Mouse (Mus musculus) CD8-positive naive resting alpha-beta T cell, adult 2 months (primary cell): Measurements from ENCODE around the gene Lpcat1.

Experiments used
- DNase-seq, 2 experiments: peaks; one replicate each; pipeline ENCODE4 v3.0.0; 2022; ENCODE audit warnings: low read depth in 2 of 2, low spot score in 2 of 2

The Lpcat1 gene

GRCm38 (mm10) chr13:73467034-73467420 is at the start of gene Lpcat1:
Gene Lpcat1, plus strand, starts transcription at chr13:73467197.
- peak; percentile 73 to 79 for DNase-seq

DNA sequence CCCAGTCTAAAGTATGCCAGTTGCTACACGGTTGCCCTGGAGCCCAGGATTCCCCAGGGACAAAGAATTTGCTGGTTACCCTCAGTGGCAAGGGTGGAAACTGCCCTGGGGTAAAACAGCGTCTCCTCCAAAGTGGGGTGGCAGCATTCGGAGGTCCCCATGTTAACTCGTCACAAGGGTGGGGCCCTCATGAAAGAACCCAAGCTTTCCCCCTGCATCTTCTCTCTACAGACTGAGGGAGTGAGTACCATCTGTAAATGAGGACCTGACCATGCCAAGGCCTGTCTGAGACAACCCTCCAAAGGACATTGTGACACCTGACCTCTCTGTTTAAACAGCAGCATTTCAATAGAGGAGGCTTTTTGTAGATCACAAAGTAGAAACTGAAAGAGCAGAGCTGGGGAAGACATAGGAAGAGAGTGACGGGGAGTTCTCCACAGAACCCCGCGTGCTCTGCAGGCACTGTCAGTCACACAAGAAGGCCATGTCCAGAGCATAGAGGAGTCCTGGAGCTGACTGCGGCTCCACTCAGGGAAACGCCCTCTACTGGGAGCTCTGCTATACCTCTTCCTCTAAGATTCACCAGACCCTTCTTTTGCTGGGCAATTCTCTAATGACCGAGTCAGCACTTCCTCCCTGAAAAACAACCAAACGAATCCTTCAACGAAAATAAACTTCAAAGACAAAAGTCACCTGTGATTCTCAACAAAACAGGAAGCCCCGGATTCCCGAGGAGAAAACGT is 49.3 kb upstream of the Lpcat1 start:
- DNase-seq = no peak

DNA sequence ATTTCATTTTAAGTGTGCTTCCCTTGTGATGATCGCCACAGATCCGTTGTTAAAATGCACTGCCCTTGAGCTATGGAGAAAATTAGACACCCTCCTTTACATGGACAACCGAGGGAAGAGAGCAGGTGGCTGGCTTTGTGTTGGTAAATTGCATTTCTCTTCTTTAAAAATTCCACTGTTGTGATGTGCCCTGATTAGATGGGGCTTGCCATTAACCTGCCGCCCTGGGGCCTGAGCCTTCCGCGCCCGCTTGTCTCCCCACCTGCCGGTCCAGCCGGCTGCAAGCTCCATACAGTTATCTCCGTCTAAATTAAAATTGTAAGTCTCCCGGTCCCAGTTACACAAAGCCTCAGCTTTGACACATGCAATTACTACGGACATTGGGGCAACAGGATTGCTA is 48.7 kb upstream of the Lpcat1 start:
- DNase-seq = no peak

- no peak for DNase-seq
Observed at GRCm38 (mm10) chr13:73419244-73419643, 47.8 kb upstream of the Lpcat1 start.

DNA sequence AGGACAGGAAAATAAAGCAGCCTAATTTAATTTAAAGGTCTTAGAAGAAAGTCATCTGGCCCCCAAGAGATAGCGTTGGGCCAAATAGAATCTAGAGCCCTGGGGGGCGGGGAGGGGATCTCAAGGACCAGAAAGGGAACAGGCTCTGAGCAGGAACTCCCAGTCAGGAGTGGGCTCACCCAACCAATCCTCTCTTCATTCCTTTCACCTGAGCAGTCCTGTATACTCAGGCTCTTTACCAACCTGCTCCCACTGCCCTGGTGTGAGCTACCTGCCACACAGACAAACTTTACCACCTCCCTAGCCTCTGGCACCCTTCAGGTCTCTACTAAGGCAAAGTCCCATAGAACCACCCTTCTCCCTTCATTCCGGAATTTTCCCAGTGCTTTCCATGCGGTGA is 44.0 kb upstream of the Lpcat1 start:
- DNase-seq = no peak

GRCm38 (mm10) chr13:73425035-73425434 is 42.0 kb upstream of the Lpcat1 start:
- no peak for DNase-seq

DNA sequence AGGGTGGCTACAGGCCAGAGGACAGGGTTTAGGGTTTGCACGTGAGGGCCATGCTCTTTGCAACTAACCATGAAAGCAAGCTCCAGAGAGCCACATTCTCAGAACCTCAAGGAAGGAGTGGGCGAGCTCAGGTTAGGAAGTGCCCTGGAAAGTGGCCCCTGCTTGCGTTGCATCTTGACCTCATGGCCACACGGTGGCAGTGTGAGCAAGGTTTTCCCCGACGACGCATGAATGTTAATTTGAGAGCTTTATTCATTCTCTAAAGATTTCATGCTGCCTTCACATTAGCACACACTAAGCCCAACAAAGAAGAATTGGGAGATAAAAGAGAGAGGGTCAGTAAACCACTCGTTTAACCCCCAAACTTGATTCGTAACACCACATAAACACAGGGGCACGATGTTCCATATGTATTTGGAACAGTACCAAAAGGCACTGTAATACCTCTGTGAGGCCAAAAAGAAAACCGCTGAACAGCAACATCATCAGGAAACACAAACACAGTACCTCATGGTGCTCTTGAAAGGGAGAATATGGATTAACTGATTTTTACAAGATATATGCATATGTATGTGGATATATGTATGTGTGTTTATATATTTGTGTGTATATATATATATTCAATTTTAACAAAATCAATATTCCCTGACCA is 41.0 kb upstream of the Lpcat1 start:
- peak; percentile 44 to 63 for DNase-seq

DNA sequence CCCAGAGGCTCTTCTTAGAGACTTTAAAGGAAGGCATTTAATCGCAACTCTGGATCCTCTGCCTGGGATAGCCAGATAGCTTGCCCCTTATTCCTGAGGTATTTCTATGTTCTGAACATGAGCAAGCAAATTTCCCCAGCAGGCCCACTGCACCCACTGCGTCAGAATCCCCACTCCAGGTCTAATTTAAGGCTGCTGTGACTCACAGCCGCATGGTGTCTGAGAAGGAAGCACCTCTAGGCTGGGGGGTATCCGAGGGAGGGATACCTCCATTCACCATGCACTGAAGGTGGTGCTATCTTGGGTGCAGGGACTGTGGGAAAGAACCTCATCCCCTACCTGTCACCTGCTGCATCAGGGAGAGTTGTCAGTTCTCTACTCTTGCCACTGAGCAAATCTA is 40.4 kb upstream of the Lpcat1 start:
- DNase-seq = no peak

DNA sequence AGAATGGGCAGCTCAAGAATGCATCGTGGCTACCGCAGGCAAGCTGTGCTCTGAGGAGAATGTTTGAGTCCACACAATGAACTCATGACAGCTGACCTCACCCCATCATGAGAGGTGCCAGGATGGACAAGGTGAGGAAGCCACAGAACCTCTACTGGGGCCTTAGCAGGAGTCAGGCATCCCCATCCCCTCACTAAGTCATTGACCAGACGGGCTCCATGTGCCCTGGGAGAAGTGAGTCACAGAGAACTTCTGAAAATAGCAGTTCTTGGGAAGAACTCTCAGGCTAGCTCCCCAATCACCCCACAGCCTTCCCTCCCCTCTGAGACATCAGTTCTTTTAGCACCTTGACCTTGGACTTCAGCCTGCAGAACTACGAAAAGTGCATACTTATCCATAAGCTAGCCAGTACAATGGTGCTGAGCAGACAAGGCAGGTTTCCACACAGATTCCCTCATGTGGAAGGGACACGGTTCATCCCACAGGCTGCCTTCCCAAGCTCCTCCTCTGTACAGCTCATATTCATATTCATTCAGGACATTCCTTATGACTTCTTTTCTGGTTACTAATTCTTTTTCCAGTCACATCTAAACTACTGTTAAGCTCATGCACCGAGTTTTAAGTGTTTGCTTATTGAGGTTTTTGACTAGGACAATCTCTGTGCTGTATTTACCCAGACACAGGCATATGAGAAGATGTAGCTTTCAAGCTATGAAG is 37.2 kb upstream of the Lpcat1 start:
- DNase-seq = no peak

- no peak for DNase-seq
Observed at GRCm38 (mm10) chr13:73432466-73433149, 34.4 kb upstream of the Lpcat1 start.

GRCm38 (mm10) chr13:73433681-73434535 is 33.1 kb upstream of the Lpcat1 start:
- DNase-seq = no peak

GRCm38 (mm10) chr13:73434687-73435086 is 32.3 kb upstream of the Lpcat1 start:
- peak in 1 of 2 experiments; percentile 32 for DNase-seq

GRCm38 (mm10) chr13:73435662-73436061 is 31.3 kb upstream of the Lpcat1 start:
- no peak for DNase-seq

- DNase-seq = no peak
Observed at GRCm38 (mm10) chr13:73439057-73439456, 27.9 kb upstream of the Lpcat1 start.

- no peak for DNase-seq
Observed at GRCm38 (mm10) chr13:73441032-73441431, 26.0 kb upstream of the Lpcat1 start.

- DNase-seq = no peak
Observed at GRCm38 (mm10) chr13:73441686-73442085, 25.3 kb upstream of the Lpcat1 start.

DNA sequence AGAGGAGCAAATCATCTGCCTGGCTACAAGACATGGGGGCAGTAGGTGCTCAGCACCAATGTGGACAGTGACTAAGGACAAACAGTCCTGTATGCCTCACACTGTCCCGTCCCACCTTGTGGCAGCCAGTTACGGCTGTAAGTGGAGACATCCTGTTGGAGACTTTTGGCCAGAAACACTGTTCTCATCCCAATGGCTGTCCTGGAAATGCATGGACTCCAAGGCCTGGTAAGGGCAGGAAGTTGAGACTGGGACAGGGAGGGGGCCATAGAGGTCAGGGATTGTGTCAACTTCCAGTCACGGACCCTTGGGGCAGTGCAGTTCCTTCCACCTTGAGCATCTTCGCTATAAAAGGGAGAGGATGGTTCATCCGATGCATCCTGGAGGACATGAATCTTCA is 24.6 kb upstream of the Lpcat1 start:
- DNase-seq = no peak

DNA sequence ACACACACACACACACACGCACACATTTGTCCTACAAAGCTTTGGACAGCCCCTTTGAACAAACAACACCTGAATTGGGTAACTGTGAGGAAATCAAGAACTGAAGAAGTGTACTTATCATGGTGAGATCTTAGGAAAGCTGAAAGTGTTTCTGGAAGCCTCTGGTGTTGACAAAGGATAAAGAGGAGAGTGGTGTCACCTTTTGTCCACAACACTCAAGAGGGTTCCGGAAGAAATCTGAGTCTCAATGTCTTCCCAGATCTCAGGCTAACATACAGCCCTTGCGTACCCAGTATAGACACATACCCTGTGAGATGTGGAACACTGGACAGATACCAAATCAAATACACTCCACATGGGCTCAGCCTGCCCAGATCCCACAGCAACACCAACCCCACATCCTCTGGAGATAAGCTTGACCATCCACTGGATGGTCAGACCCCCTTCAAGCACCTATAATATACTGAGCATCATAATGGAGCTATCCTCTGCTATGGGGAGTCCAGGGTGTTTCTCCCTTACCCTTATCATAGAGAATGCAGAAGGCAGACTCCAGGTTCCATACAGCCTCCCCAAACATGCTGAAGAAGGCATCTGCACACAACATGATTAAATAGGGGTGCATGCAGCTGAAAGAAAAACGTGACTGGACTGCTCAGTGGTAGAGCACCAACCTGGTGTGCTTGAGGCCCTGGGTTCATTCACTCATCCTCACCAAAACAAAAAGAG is 23.7 kb upstream of the Lpcat1 start:
- DNase-seq = no peak

DNA sequence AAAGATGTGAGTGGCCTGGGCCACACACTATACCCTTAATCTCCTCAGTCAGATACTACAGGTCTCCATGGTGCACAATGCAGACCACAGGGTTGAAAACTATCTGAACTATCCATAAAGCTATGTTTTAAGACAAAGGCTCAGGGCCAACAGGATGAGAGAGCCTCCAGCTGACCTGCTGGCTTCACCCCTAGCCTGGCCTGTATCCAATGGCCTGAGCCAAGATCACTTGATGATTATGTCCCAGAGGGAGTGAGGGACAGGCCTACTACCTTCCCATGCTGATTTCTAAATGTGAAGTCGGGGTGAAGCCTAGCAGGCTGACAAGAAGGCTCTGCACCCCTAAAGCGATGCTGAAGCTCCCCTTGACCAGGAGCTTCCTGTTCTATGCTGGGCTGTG is 21.9 kb upstream of the Lpcat1 start:
- no peak for DNase-seq

GRCm38 (mm10) chr13:73446076-73446475 is 20.9 kb upstream of the Lpcat1 start:
- DNase-seq = no peak
